Mouse (Mus musculus) spleen, adult 2 months (tissue): ENCODE data around the gene Nadk2. TPM values are rescaled to one million over a fixed set of nuclear protein-coding genes. Genes with fewer than 3 reads are reported as not detected.

Experiments
- DNase-seq, 2 experiments: peaks; one replicate each; pipeline versions ENCODE4 v3.0.0 to v3.0.0-alpha.2; 2012 to 2021; ENCODE audit warnings: low spot score in 2 of 2, low read depth in 1 of 2
- H3K27ac ChIP-seq: fragments of 200-500 bp; 2 replicates; pipeline ENCODE4 v1.5.1; 2012; ENCODE audit warnings: low read length, inconsistent platforms; ENCODE audit not compliant: insufficient read depth
- H3K27me3 ChIP-seq: fragments of 200-500 bp; 2 replicates; pipeline ENCODE4 v1.6.1; 2012; ENCODE audit warnings: mild to moderate bottlenecking, moderate library complexity, low read length, inconsistent platforms; ENCODE audit not compliant: control insufficient read depth, insufficient read depth
- H3K36me3 ChIP-seq: fragments of 200-500 bp; 2 replicates; pipeline ENCODE4 v1.6.1; 2012; ENCODE audit warnings: mild to moderate bottlenecking, low read length, inconsistent platforms; ENCODE audit not compliant: control insufficient read depth, insufficient read depth
- H3K4me1 ChIP-seq: fragments of 200-500 bp; 2 replicates; pipeline ENCODE4 v1.6.1; 2011; ENCODE audit warnings: inconsistent platforms; ENCODE audit not compliant: control insufficient read depth, insufficient read depth, insufficient read length
- H3K4me3 ChIP-seq: fragments of 200-500 bp; 2 replicates; pipeline ENCODE4 v1.5.1; 2011; ENCODE audit warnings: mild to moderate bottlenecking, inconsistent platforms; ENCODE audit not compliant: insufficient read depth, insufficient read length; ENCODE audit errors: extremely low read depth
- CTCF ChIP-seq: fragments of 200-500 bp; IDR thresholded peaks from 2 replicates; pipeline ENCODE4 v1.5.1; 2011; ENCODE audit warnings: mild to moderate bottlenecking, inconsistent platforms; ENCODE audit not compliant: insufficient read depth, insufficient read length, insufficient replicate concordance; ENCODE audit errors: extremely low read depth
- POLR2A ChIP-seq: fragments of 200-500 bp; IDR thresholded peaks from 2 replicates; pipeline ENCODE4 v1.6.1; 2011; ENCODE audit warnings: low read depth, low read length, inconsistent platforms
- WGBS: fragments of 180-500 bp; shearing (Covaris S2); methylation state at CpG from one replicate; pipeline ENCODE4 v1.1.7; 2018; 5-methylcytosine and 5-hydroxymethylcytosine counted together
- polyA plus RNA-seq: library from polyadenylated mRNA; depleted of rRNA; stranded (reverse); fragments of >200 nt; gene quantifications from 2 replicates; pipeline ENCODE4 v1.2.3, GENCODE M21; 2012

The Nadk2 gene
- polyA plus RNA-seq, 1 experiment: 12.9 TPM

DNA sequence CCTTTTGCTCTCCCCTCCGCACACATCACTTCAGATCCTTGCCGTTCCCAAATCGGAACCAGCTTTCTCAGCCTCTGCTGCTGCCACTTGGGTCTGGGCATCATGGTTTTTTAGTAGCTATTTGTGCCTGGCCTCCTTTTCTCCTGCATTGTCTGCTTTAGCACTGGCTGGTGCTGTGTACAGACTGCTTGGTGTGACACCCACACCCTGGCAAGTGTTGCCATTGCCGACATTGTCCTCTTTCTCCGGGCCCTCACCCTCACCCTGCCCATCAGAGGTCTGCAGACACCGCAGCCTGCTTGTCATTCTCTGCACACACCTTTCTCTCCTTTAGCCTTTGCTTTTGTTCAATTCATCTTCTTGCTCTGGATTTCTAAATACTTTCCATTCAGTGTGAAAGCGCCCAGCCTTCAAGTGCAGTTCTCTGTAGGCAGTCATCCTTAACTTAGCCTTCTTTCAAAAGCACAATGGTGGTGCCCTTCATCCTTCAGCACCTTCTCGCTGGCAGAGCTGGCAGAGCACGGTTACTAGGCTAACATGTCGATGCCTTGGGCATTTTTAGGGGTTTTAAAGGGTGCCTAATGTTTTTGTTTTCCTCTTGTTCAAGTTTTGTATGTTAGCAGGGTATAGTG, 29.5 kb downstream of the Nadk2 start:
- WGBS: 97% methylated on average over 10 of the region's 10 CpGs
- TF ChIP-seq POLR2A (no peak), CTCF (no peak)

DNA sequence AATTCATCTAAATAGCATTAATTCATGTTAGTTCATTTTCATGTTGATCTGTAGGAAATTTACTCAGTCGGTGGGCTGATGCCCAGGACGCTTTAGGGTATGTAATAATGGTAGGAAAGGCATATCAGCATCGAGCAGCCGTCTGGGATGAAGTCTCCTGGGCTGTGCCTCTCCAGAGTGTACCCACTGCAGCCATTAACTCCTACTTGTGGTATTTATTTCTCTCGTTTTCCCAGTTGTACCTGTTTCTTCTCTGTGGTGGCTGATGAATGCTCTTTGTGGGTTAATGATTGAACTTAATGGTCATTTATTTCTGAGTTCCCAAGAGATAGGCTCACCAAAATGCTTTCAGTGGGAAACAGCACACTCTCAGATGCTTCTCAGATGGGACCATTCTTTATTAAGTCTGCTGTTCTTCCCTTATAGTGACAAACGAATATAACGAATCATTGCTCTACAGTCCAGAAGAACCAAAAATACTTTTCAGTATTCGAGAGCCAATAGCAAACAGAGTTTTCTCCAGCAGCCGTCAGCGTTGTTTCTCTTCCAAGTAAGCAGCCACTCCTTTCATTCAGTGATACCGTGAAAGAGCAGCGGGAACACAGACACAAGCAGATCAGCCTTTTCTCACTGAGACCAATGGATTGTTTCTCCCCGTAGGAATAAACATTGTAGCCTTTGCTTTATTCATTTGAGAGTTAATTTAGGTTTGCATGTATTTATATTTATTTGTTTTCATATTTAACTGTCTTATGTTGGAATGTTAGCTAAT, 35.4 kb downstream of the Nadk2 start:
- H3K27ac ChIP-seq: no peak overlapping the region
- TF ChIP-seq CTCF (no peak), POLR2A (no peak)
- no peak for DNase-seq
- peaks cover 14% of the 10 kb centered on the region for H3K36me3 ChIP-seq
- H3K27me3 ChIP-seq: no peaks in the 10 kb centered on the region
- WGBS: 94% methylated on average over 13 of the region's 13 CpGs
- no peak overlapping the region for H3K4me3 ChIP-seq
- no peaks in the 10 kb centered on the region for H3K4me1 ChIP-seq

More for the DNA sequence above, 29.5 kb downstream of the Nadk2 start:
- Histone ChIP-seq H3K27me3 (no peaks in the 10 kb centered on the region), H3K4me3 (no peak overlapping the region), H3K4me1 (no peaks in the 10 kb centered on the region), H3K36me3 (peaks cover 10% of the 10 kb centered on the region), H3K27ac (no peak overlapping the region)
- DNase-seq: no peak

DNA sequence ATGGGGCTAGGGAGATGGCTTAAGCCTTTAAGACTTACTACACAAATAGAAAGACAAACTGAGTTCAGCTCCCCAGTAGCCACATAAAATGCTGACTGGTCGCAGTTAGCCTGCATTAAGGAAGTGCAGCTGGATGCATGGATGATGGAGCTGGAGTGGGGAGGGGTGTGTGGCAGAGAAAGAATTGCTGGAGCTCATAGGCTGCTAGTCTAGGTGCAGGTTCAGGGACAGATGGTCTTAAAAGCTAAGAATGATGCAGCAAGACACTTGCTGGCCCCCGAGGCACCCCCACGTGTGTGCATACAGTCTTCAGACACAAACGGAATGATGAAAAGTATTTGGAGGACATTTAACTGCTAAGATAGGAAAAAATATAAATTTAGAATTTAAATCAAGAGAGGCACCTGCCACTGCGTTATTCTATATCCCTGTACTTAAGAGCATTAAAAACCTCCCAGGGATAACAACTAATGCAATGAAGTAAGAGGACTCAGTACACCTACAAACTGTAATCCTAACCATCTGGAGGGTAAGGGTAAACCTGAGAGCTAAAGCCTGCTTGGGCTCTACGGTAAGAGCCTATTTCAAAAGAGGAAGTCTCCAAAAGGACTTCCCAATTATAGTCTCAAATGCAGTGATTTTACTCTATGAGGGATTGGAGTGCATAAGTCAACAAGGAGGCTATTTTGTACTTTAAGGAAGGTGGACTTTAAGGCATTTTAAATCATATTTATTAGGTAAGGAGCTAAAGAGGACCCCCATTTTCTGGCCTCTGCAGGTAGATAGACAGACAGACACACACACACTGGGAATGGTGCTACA, 39.7 kb downstream of the Nadk2 start:
- no peak for TF ChIP-seq POLR2A
- TF ChIP-seq CTCF: no peak
- no peaks in the 10 kb centered on the region for H3K4me1 ChIP-seq
- DNase-seq: no peak
- H3K36me3 ChIP-seq: peaks cover 17% of the 10 kb centered on the region
- H3K27me3 ChIP-seq: no peaks in the 10 kb centered on the region
- no peak overlapping the region for H3K4me3 ChIP-seq
- WGBS: 83% methylated on average over 6 of the region's 6 CpGs
- H3K27ac ChIP-seq: no peak overlapping the region

DNA sequence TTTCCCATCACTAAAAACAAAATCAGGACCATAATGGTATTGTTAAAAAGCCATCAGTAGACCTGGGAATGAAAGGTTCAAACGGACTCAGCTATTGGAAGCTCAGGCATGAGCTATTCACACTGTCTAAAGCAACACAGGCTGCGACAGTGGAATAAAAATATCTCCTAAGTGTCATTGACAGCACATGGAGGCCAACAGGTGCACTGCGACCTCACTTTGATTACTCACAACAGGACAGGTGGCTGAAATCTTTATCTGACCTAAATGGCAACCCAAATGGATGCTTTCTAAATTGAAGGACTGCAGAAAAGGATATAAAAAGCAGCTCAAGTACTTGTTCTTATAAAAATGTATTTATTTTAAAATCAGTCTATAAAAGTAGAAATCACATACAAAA, 40.6 kb downstream of the Nadk2 start:
- WGBS: 92% methylated on average over 3 of the region's 3 CpGs
- H3K36me3 ChIP-seq: peaks cover 18% of the 10 kb centered on the region
- DNase-seq: no peak

DNA sequence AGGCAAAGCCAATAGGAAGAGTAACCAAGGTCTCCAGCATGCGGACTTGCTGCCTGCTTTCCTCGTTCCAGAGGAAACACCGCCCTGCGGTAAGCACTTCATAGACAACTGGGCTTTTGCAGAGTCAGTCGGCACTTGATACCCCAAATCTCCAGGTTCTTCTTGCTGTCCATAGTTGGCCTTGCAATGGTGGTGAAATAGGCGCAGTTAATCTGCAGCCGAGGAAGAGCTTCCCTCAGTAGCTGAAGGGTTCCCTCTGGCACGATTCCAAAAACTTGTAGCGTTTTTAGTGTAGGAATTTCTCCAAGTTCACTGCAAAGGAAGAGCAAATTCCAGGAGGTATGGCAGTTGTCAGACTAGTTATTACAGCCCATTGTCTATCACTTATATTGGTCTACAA, 42.5 kb downstream of the Nadk2 start:
- H3K36me3 ChIP-seq: peaks cover 12% of the 10 kb centered on the region
- no peak overlapping the region for H3K27ac ChIP-seq
- DNase-seq: no peak
- no peak overlapping the region for H3K4me3 ChIP-seq
- WGBS: 88% methylated on average over 9 of the region's 9 CpGs
- H3K27me3 ChIP-seq: no peaks in the 10 kb centered on the region
- TF ChIP-seq POLR2A (no peak), CTCF (no peak)
- no peaks in the 10 kb centered on the region for H3K4me1 ChIP-seq

More for the DNA sequence above, 40.6 kb downstream of the Nadk2 start:
- H3K4me3 ChIP-seq: no peak overlapping the region
- H3K27me3 ChIP-seq: no peaks in the 10 kb centered on the region
- TF ChIP-seq POLR2A: no peak
- TF ChIP-seq CTCF: no peak
- no peak overlapping the region for H3K27ac ChIP-seq
- H3K4me1 ChIP-seq: no peaks in the 10 kb centered on the region

DNA sequence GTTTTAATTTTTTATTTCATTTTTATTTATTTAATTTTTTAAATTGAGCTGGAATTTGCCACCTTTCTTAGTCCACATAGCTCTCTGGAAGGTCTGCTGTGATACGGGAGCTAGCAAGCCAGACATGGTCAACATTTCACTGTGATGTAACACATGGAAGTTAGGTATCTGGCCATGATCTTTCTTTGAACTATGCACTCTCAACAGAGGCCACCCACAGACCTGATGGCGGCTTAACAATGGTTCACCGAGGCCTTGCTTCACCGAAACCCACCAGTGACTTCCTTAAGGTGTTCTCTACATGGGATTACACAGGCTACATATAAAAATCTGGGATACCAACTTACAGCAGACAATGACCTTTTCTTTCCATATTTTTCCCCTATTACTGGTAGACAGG, 43.1 kb downstream of the Nadk2 start:
- 96% methylated on average over 4 of the region's 4 CpGs for WGBS
- no peaks in the 10 kb centered on the region for H3K4me1 ChIP-seq
- TF ChIP-seq CTCF (no peak), POLR2A (no peak)
- H3K27me3 ChIP-seq: no peaks in the 10 kb centered on the region
- H3K4me3 ChIP-seq: no peak overlapping the region
- DNase-seq: no peak
- no peak overlapping the region for H3K27ac ChIP-seq
- peaks cover 12% of the 10 kb centered on the region for H3K36me3 ChIP-seq
